Mouse (Mus musculus): ENCODE measurements around the gene Optc.

Optc gene

GRCm38 (mm10) chr1:133907949-133908658, at the start of gene Optc:
Optc (minus strand) TSS chr1:133907999.
- no peak for TF ChIP-seq GATA4 (IDR thresholded peaks at IDR 0.05; ENCODE audit: insufficient replicate concordance, low read length)

GRCm38 (mm10) chr1:133954009-133954408, 46.2 kb upstream of the Optc start:
- TF ChIP-seq GATA4 (IDR thresholded peaks at IDR 0.05; ENCODE audit: insufficient replicate concordance, low read length) = peak; percentile 93

- no peak for TF ChIP-seq GATA4 (IDR thresholded peaks at IDR 0.05; ENCODE audit: insufficient replicate concordance, low read length)
Measured at GRCm38 (mm10) chr1:133953261-133953742, 45.5 kb upstream of the Optc start.

DNA sequence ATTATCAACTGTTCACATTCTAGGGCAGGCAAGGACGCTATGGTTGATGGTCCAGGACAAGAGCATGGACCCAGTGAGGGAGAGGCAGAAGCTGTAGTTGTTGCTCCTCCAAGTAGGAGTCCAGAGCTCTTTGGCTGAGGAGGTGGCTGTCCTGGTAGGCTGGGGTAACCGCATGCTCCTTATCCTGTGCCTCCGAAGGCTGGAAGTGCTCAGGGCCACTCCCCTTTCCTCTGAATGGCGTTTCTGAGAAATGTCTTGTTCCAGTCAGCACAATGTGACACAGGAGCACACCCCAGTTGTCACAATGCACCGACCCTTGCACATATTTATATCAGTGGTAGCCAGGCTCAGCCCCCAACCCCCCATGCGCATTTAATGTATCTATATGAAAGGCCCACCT, 43.8 kb upstream of the Optc start:
- TF ChIP-seq GATA4 (IDR thresholded peaks at IDR 0.05; ENCODE audit: insufficient replicate concordance, low read length) = no peak

DNA sequence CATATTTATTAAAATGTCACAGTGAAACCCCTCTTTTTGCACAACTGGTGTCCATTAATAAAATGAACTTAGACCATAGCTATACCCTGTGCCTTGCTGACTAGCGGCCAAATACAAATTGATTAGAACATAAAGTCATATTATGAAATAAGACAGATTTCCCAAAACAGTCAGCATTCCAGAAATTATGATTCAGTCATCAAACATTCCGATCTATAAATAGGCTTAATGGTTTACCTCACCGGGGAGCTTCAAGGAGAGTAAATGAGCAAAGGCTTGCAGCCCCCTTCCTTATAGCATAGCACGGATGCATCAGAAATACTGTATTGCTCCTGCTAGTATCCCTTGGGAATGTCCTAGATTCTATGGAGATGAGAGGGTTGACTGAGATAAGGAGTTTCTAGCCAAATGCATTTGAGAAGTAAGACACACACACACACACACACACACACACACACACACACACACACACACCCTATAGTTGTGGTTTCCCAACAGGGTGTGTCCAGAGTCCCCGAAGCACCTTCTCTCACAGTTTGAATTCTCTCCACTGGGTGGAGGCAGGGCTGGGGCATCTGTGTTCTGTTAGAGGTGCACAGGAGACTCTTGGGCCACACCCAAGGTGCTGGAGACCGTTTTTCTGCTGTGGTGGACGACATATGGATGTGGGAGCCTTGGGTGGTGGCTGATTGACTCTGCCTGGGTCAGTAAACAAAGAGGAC, 42.4 kb upstream of the Optc start:
- no peak for TF ChIP-seq GATA4 (IDR thresholded peaks at IDR 0.05; ENCODE audit: insufficient replicate concordance, low read length)

GRCm38 (mm10) chr1:133945106-133945505, 37.3 kb upstream of the Optc start:
- TF ChIP-seq GATA4 (IDR thresholded peaks at IDR 0.05; ENCODE audit: insufficient replicate concordance, low read length) = no peak

DNA sequence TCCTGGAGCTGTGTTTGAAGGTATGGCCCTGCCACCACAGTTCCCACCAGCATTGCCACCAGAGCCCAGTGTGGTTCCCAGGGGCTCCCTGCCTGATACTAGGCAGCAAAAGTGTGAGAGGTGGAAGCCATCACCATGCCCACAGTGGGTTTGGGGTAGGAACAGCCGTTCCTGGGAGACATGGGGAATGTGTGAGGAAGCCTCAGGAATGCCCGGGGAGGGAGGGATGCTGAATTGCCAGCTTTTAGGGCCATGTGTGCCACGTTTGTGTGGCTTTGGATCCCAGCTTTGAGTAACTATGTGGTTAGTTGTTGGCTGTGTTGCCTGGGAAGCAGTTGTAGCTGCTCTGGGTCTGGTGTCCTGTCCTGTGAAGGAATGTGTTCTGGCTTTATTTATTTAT, 34.1 kb upstream of the Optc start:
- no peak for TF ChIP-seq GATA4 (IDR thresholded peaks at IDR 0.05; ENCODE audit: insufficient replicate concordance, low read length)

DNA sequence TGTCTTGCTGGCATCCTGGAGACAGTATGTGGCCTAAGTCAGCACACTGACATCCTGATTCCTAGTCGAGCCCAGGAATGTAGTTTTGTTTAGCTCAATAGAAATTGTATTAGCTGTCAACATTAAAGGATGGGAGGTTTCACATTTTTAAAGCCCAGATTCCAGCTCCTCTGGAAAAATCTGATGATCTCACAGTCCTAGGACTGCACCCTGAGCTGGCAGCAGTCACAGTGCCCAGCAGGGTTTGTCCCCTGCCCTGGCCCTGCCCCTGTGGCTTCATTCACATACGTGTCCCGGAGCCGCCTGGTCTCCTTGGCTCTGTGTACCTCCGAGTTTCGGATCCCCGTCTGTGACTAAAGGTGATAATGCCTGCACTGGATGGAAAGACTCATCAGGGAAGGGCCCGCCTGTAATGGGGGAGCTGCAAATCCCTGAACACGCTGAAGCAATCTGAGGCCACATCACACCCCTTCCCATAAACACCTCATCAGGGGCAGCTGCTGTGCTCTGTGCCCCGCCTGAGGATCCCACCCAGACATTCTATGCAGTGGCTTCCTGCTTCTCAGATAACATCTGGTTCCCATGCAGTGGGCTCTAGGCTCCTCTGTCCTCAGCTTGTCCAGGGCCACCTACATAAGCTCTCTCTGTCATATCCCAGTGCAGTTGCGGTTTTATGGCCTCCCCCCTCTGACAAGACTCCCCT, 33.5 kb upstream of the Optc start:
- no peak for TF ChIP-seq GATA4 (IDR thresholded peaks at IDR 0.05; ENCODE audit: insufficient replicate concordance, low read length)

DNA sequence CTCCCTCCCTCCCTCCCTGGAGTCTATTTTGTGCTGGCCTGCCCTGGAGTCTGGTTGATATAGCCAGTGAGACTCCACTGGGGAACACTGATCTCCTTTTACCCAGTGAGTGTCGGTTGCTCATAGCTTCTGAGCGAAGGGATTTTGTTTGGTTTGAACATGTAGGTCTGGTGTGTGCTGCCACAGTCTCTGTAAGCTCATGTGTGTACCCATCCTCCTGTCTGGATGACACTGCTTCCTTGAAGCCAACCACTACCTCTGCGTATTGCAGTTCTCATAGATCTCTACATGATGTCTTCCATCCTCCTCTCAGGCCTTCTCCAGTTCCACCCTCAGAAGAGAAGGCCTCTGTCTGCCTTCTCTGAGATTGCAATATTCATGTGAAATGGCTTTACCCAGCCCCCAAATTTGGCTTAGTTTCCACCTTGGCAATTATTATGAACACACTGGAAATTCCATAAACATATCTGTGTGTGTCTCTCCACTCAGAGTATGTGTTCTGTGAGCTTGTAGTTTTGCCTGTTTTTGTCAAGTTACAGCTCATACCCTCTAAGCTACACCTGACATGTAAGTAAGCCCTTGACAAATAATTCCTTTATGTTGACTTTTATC, 32.8 kb upstream of the Optc start:
- no peak for TF ChIP-seq GATA4 (IDR thresholded peaks at IDR 0.05; ENCODE audit: insufficient replicate concordance, low read length)

DNA sequence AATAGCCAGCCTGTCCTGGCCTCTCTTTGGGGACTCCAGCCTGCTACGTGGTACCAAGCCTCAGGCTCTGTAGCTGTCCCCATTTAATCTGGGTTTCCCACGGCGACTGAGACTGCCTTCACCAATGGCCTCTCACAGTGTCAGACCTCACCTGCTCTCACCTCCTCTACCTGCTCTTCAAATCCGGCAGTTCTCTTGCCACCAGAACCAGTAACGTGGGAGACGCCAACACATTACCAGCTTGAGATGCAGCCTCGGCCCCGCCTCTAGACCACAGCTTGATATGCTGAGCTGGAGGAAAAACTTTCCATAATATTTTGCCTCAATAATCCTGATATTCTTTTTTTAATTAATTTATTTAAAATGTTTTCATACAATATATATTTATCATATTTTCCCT, 31.9 kb upstream of the Optc start:
- no peak for TF ChIP-seq GATA4 (IDR thresholded peaks at IDR 0.05; ENCODE audit: insufficient replicate concordance, low read length)

DNA sequence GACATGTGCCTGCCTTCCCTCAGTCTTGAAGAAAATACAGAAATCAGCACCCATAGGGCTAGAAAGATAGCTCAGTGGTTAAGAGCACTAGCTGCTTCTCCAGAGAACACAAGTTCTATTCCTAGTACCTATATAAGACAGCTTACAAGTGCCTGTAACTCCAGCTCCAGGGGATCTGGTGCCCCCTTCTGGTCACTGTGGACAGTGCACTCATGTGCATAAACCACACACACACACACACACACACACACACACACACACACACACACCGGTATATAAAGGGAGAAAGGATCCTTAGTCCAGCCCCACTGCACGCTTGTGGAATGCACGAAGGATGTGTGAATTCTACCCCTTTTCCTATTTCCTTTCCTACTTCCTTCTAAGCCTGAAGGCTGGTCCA, 28.4 kb upstream of the Optc start:
- no peak for TF ChIP-seq GATA4 (IDR thresholded peaks at IDR 0.05; ENCODE audit: insufficient replicate concordance, low read length)

DNA sequence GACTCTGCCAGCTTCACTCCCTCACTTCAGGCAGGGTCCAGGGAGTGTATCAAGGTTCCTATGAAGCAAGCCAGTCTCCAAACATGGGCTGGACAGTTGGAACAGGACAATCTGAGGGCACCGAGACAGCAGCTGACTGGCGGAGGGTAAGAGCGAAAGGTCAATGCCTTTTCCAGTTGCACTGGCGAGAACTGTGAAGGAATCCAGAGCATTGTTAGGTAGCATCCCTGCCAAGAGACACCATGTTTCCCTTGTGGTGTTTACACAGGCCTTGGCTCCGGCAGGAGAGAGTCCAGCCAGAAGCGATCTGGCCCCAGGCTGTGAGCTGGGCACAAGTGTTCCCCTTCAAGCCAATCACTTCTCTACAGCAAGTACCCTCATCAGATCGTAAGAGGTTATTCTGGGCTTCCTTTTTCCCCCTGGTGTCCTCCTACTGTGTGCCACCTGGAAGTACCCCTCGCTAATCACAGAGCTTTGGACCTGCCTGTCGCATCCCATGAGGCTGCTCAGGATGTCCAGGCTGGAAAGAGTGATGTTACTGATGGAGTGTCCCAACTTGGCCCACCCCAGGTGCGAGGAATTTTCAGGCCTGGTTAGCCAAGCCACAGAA, 26.7 kb upstream of the Optc start:
- peak; percentile 61; the same call in 1 of the 2 replicates for TF ChIP-seq GATA4 (IDR thresholded peaks at IDR 0.05; ENCODE audit: insufficient replicate concordance, low read length)

DNA sequence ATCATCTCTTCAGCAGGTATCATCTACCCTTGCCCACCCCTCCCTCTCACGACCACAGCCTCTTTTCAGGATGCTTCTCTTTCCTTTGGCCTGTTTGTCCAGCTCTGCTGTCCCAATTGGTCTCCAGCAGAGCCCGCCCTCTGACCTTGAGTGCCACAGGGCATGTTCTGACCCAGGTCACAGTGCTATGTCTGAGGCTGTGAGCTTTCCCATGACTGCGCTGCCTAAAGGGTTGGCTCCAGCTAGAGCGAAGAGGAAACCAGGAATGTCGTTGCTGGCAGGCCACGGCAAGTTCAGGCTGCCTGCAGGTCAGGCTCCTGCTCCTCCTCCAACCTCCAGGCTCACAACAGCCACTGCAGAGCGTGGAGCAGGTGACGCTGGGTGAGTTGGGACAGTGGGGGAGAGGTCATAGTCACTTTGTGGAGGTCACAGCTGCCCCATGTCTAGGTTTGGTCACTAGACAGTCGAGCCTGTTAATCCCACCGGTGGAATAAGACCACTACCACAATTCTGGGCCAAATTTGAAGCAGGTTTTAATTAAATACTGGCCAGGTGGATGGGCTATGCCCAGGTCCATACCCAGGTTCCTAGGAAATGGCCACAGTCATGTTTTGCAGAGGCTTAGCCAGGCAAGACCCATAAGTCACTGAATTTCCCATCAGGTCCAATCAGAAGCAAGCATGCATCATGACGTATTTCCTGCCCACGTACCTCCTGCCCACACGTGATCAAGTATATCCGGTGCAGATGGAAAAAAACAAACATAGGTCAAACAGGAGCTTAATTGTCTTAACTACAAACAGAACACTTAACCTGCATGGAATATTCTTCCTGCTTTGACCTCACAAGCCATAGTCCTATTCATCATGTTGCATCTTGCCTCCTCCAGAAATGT, 25.7 kb upstream of the Optc start:
- no peak for TF ChIP-seq GATA4 (IDR thresholded peaks at IDR 0.05; ENCODE audit: insufficient replicate concordance, low read length)

DNA sequence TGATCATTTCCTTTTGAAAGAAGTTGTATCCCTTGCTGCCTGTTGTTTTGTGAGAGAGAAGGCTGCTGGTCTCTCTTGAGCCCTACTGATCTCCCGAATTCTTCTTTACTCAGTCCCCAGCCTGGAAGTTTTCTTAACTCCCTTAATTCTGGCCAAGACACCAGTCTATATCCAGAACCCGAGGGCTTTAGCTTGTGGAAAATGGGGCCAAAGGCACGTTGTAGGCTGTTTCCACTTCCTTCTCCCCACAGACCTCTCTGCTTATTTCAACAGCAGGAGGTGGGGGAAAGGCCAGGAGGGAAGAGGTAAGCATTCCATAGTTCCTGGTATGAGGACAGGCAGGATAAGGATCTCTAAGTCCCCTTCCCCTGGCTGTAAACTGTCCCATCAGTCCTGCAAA, 22.2 kb upstream of the Optc start:
- TF ChIP-seq GATA4 (IDR thresholded peaks at IDR 0.05; ENCODE audit: insufficient replicate concordance, low read length) = no peak

All from liver, adult (tissue).